Mouse (Mus musculus) neural tube, embryonic 11.5 days (tissue): ENCODE results near the gene Snupn. TPM values are rescaled to one million over a fixed set of nuclear protein-coding genes. Genes with fewer than 3 reads are reported as not detected.
A peak's percentile ranks its signal among the peaks of the same experiment; 100 is the strongest.

Experiments used
- ATAC-seq: fragments of 200-750 bp; cut with Nextera tagmentation; 2 replicates; pipeline ENCODE4 v1.8.0; 2017; ENCODE audit warnings: moderate number of reproducible peaks, mild to moderate bottlenecking, moderate TSS enrichment, moderate library complexity; ENCODE audit not compliant: insufficient read depth, low FRiP score, low TSS enrichment
- DNase-seq: peaks from one replicate; pipeline ENCODE4 v3.0.0-alpha.2; 2015; ENCODE audit warnings: low spot score
- H3K27ac ChIP-seq: fragments of 300-500 bp; sonication (generic); 2 replicates; pipeline ENCODE4 v1.5.1; 2014; ENCODE audit warnings: low read depth, mild to moderate bottlenecking, low read length
- H3K27me3 ChIP-seq: fragments of 300-500 bp; sonication (generic); 2 replicates; pipeline ENCODE4 v1.6.1; 2014; ENCODE audit warnings: mild to moderate bottlenecking, low read length, mixed read lengths; ENCODE audit not compliant: control insufficient read depth, insufficient read depth
- H3K36me3 ChIP-seq: fragments of 300-500 bp; sonication (generic); 2 replicates; pipeline ENCODE4 v1.6.1; 2014; ENCODE audit warnings: mild to moderate bottlenecking, low read length, moderate library complexity, mixed read lengths; ENCODE audit not compliant: control insufficient read depth, insufficient read depth
- H3K4me1 ChIP-seq: fragments of 300-500 bp; sonication (generic); 2 replicates; pipeline ENCODE4 v1.6.1; 2014; ENCODE audit warnings: low read length, mixed read lengths; ENCODE audit not compliant: control insufficient read depth, insufficient read depth
- H3K4me2 ChIP-seq: fragments of 300-500 bp; sonication (generic); 2 replicates; pipeline ENCODE4 v1.6.1; 2014; ENCODE audit warnings: low read depth, mild to moderate bottlenecking, moderate library complexity
- H3K4me3 ChIP-seq: fragments of 300-500 bp; sonication (generic); 2 replicates; pipeline ENCODE4 v1.5.1; 2014; ENCODE audit warnings: low read depth, low read length
- H3K9ac ChIP-seq: fragments of 300-500 bp; sonication (generic); 2 replicates; pipeline ENCODE4 v1.6.1; 2014; ENCODE audit warnings: mild to moderate bottlenecking, low read length
- H3K9me3 ChIP-seq: fragments of 300-500 bp; sonication (generic); 2 replicates; pipeline ENCODE4 v1.6.1; 2016; ENCODE audit warnings: low read length; ENCODE audit not compliant: control insufficient read depth
- WGBS: fragments of 180-500 bp; shearing (Covaris S2); extraction: QIAGEN DNeasy Blood & Tissue Kit; methylation state at CpG from one replicate; pipeline ENCODE4 v1.1.7; 2014; 5-methylcytosine and 5-hydroxymethylcytosine counted together
- polyA plus RNA-seq: library from polyadenylated mRNA; unstranded; fragments of >200 nt; fragmentation: Nextera tagmentation; extraction: Ambion mirVana; gene quantifications from 2 replicates; pipeline ENCODE4 v1.2.1, GENCODE M21; 2014

Snupn gene
- polyA plus RNA-seq, 1 experiment from 2014 or later: 28.9 TPM

GRCm38 (mm10) chr9:56915695-56916410 is 34.8 kb upstream of the Snupn start:
- Histone ChIP-seq H3K27ac (no peak overlapping the region), H3K4me3 (no peak overlapping the region), H3K4me2 (no peak overlapping the region), H3K27me3 (no peaks in the 10 kb centered on the region), H3K9ac (no peak overlapping the region), H3K4me1 (no peaks in the 10 kb centered on the region), H3K9me3 (no peaks in the 10 kb centered on the region), H3K36me3 (peaks cover 2% of the 10 kb centered on the region)
- no peak for ATAC-seq
- WGBS: 79% methylated on average over 5 of the region's 5 CpGs
- DNase-seq: no peak

DNA sequence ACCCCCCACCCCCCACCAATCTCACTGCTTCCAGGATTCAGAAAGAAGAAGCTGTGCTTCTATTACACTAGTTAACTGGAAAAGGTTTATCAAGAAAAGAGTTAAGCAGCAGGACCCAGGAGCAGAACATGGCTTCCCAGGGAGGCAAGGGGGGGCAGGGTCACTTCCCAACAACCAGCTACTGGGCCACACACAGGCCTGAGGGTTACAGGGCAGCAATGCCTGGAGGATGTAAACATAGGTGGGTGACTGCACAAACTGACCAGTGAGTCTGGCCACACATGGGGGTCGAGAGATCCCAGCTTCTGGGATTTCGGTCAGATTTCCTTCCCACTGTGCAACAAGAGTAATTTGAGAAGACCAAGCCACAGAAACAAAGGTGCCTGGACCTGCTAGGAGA is 33.5 kb upstream of the Snupn start:
- no peak overlapping the region for H3K4me2 ChIP-seq
- H3K9me3 ChIP-seq: no peaks in the 10 kb centered on the region
- no peak overlapping the region for H3K27ac ChIP-seq
- WGBS: 71% methylated on average over 2 of the region's 2 CpGs
- no peaks in the 10 kb centered on the region for H3K27me3 ChIP-seq
- H3K4me3 ChIP-seq: no peak overlapping the region
- no peak for ATAC-seq
- DNase-seq: no peak
- no peaks in the 10 kb centered on the region for H3K4me1 ChIP-seq
- H3K9ac ChIP-seq: no peak overlapping the region
- H3K36me3 ChIP-seq: peaks cover 2% of the 10 kb centered on the region

GRCm38 (mm10) chr9:56918466-56918865 is 32.2 kb upstream of the Snupn start:
- H3K4me1 ChIP-seq: no peaks in the 10 kb centered on the region
- H3K27ac ChIP-seq: no peak overlapping the region
- 95% methylated on average over 13 of the region's 13 CpGs for WGBS
- H3K27me3 ChIP-seq: no peaks in the 10 kb centered on the region
- no peak overlapping the region for H3K4me2 ChIP-seq
- H3K9me3 ChIP-seq: no peaks in the 10 kb centered on the region
- no peak overlapping the region for H3K9ac ChIP-seq
- DNase-seq (no peak), ATAC-seq (no peak)
- H3K36me3 ChIP-seq: peaks cover 2% of the 10 kb centered on the region
- H3K4me3 ChIP-seq: no peak overlapping the region

GRCm38 (mm10) chr9:56922746-56923145 is 27.9 kb upstream of the Snupn start:
- ATAC-seq (no peak), DNase-seq (no peak)
- no peaks in the 10 kb centered on the region; the same call in 1 of the 2 replicates for H3K36me3 ChIP-seq
- peaks cover 28% of the 10 kb centered on the region for H3K4me1 ChIP-seq
- 93% methylated on average over 4 of the region's 4 CpGs for WGBS
- no peak overlapping the region for H3K9ac ChIP-seq
- H3K9me3 ChIP-seq: no peaks in the 10 kb centered on the region
- no peak overlapping the region for H3K27ac ChIP-seq
- no peak overlapping the region for H3K4me3 ChIP-seq
- H3K27me3 ChIP-seq: no peaks in the 10 kb centered on the region
- H3K4me2 ChIP-seq: no peak overlapping the region

DNA sequence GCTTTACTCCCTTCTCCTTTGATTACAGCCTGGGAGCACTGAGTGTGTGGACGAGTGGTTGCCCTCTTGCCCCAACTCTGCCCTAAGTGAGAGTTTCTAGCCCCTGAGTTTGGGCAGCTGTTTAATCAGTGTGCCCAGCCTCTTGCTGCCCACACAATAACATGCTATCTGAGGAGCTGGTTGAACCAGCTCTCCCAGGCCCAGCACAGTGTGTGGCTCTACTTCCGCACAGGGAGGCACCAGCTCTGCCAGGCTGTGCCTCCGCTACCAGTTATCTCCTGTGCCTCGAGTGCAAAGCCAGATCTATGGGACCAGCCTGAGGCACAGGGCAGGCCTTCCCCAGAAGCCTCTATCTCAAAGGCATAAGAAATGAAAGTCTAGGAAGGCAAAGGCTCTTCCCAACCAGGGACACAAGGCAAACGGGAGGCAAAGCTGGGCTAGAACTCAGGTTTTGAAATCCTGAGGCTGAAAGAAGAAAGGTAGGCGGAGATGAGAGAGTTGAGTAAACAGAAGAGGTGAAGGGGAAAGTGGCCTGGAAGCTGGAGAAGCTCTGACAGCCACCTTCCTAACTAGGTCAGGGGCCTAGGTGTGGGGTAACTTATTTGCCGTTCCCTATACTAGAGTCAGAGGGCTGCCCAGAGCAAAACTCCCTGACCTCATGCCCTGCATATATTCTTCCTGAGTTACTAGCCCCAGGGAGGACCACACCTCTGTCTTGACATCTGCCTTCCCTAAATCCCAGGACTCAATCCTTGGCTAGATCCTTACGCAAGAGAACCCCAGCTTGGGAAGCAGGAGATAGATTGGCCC is 26.6 kb upstream of the Snupn start:
- no peaks in the 10 kb centered on the region for H3K36me3 ChIP-seq
- H3K27ac ChIP-seq: no peak overlapping the region
- H3K27me3 ChIP-seq: no peaks in the 10 kb centered on the region
- peaks cover 31% of the 10 kb centered on the region for H3K4me1 ChIP-seq
- H3K4me2 ChIP-seq: peak overlapping the region; percentile 40
- H3K9ac ChIP-seq: peak overlapping the region; percentile 35
- DNase-seq (no peak), ATAC-seq (no peak)
- no peaks in the 10 kb centered on the region for H3K9me3 ChIP-seq
- H3K4me3 ChIP-seq: peak overlapping the region; percentile 16; the same call in 1 of the 2 replicates
- WGBS: 73% methylated on average over 8 of the region's 8 CpGs

DNA sequence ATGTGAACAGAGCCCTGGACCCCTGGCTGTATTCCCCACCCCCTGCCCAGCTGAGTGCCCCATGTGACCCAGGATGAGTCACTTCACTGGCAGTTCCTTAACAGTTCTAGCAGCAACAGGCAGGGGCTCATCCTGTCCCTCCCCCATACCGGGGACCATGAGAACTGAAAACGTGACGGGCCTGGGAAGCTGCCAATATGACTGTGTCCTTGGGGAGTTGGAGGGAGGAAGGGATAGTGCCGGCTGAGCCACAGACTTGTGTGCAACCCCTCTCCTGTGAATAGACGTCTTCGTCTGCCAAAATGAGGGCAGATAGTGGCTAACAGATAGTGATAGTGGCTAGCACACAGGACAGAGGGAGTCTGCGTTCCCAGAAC is 26.0 kb upstream of the Snupn start:
- no peaks in the 10 kb centered on the region for H3K9me3 ChIP-seq
- DNase-seq (peak; percentile 26), ATAC-seq (no peak)
- 29% methylated on average over 7 of the region's 7 CpGs for WGBS
- peak overlapping the region; percentile 40 for H3K4me2 ChIP-seq
- peaks cover 31% of the 10 kb centered on the region for H3K4me1 ChIP-seq
- peak overlapping the region; percentile 16; the same call in 1 of the 2 replicates for H3K4me3 ChIP-seq
- peak overlapping the region; percentile 23; the same call in 1 of the 2 replicates for H3K9ac ChIP-seq
- H3K36me3 ChIP-seq: no peaks in the 10 kb centered on the region
- H3K27ac ChIP-seq: no peak overlapping the region
- H3K27me3 ChIP-seq: no peaks in the 10 kb centered on the region

DNA sequence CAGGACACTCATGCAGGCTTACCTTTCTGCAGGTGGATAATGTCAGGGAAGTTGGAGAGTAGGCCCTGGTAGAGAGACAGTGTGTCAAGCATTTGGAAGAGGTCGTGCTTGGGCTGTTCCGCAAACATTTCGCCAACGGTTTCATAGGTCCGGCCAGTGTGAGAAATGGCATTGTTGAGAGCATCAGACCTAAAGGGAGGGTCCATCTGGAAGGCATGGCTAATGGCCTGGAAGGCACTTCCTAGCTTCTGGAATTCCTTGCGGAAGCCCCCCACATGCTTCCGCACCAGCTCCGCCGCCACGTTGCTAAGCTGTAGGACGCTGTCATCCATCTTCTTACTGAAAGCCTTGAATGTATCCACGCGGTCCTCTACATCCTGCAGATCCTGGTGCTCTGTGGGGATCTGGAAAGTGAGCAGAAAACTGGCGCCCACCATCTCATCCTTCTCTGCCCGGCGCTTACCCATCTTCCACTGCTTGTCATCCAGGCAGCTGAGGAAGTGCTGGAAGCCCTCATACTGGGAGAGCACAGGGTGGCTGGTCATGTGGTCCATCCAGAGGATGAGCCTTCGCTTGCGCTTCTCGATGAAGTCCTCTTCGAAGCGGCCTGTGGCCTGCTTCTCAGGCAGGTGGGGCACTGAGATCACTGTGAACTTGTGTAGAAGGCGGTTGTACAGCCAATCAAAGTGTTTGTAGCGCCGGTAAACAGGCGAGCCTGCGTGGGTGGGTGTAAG is 25.2 kb upstream of the Snupn start:
- Histone ChIP-seq H3K27ac (no peak overlapping the region), H3K9ac (peak overlapping the region; percentile 23), H3K9me3 (no peaks in the 10 kb centered on the region), H3K4me2 (peak overlapping the region; percentile 40), H3K36me3 (no peaks in the 10 kb centered on the region), H3K4me1 (peaks cover 31% of the 10 kb centered on the region), H3K4me3 (peak overlapping the region; percentile 16), H3K27me3 (no peaks in the 10 kb centered on the region)
- WGBS: 84% methylated on average over 26 of the region's 26 CpGs
- no peak for ATAC-seq
- DNase-seq: peak; percentile 25

GRCm38 (mm10) chr9:56926025-56926360 is 24.7 kb upstream of the Snupn start:
- Histone ChIP-seq H3K4me2 (no peak overlapping the region), H3K27me3 (no peaks in the 10 kb centered on the region), H3K9ac (no peak overlapping the region), H3K27ac (no peak overlapping the region), H3K4me3 (no peak overlapping the region), H3K9me3 (no peaks in the 10 kb centered on the region), H3K4me1 (peaks cover 31% of the 10 kb centered on the region), H3K36me3 (no peaks in the 10 kb centered on the region)
- 94% methylated on average over 10 of the region's 10 CpGs for WGBS
- DNase-seq (no peak), ATAC-seq (no peak)
